Mouse (Mus musculus): ENCODE measurements around the gene Lsamp.

- no peak for TF ChIP-seq CTCF (IDR thresholded peaks at IDR 0.05; ENCODE audit: control insufficient read depth, insufficient read depth, insufficient replicate concordance, low read depth, low read length)
- no peak for TF ChIP-seq POLR2A (IDR thresholded peaks at IDR 0.05; ENCODE audit: control insufficient read depth, low read depth, low read length)
Measured at GRCm38 (mm10) chr16:41235829-41236228, 1251.7 kb downstream of the Lsamp start.
